Mouse (Mus musculus): ENCODE data around the gene Ttc36. TPM values are rescaled to one million over a fixed set of nuclear protein-coding genes. Genes with fewer than 3 reads are reported as not detected.

Ttc36 gene
- polyA plus RNA-seq, 1 experiment: 0.32 TPM

GRCm38 (mm10) chr9:44805536-44805935, 2.7 kb upstream of the Ttc36 start:
- Histone ChIP-seq H3K27ac (ENCODE audit: control insufficient read depth, insufficient read depth, low read depth, low read length) (no peak overlapping the region), H3K36me3 (ENCODE audit: control insufficient read depth, insufficient read depth, low read length) (no peaks in the 10 kb centered on the region), H3K27me3 (ENCODE audit: control insufficient read depth, insufficient read depth, low read length) (no peaks in the 10 kb centered on the region), H3K4me3 (ENCODE audit: control insufficient read depth, low read depth, low read length) (no peak overlapping the region), H3K4me1 (ENCODE audit: control insufficient read depth, insufficient read depth, low read length) (peaks cover 3% of the 10 kb centered on the region)
- no peak for TF ChIP-seq CTCF (IDR thresholded peaks at IDR 0.05; ENCODE audit: control insufficient read depth, insufficient read depth, insufficient replicate concordance, low read depth, low read length)
- no peak for TF ChIP-seq POLR2A (IDR thresholded peaks at IDR 0.05; ENCODE audit: control insufficient read depth, low read depth, low read length)

- Histone ChIP-seq H3K4me3 (ENCODE audit: control insufficient read depth, low read depth, low read length) (no peak overlapping the region), H3K27ac (ENCODE audit: control insufficient read depth, insufficient read depth, low read depth, low read length) (no peak overlapping the region), H3K27me3 (ENCODE audit: control insufficient read depth, insufficient read depth, low read length) (no peaks in the 10 kb centered on the region), H3K36me3 (ENCODE audit: control insufficient read depth, insufficient read depth, low read length) (no peaks in the 10 kb centered on the region), H3K4me1 (ENCODE audit: control insufficient read depth, insufficient read depth, low read length) (peaks cover 7% of the 10 kb centered on the region)
- no peak for TF ChIP-seq CTCF (IDR thresholded peaks at IDR 0.05; ENCODE audit: control insufficient read depth, insufficient read depth, insufficient replicate concordance, low read depth, low read length)
- TF ChIP-seq POLR2A (IDR thresholded peaks at IDR 0.05; ENCODE audit: control insufficient read depth, low read depth, low read length): no peak
Observed at GRCm38 (mm10) chr9:44804678-44805077, 1.8 kb upstream of the Ttc36 start.

GRCm38 (mm10) chr9:44801669-44802068, 1.2 kb downstream of the Ttc36 start:
- no peaks in the 10 kb centered on the region for H3K27me3 ChIP-seq (ENCODE audit: control insufficient read depth, insufficient read depth, low read length)
- H3K4me3 ChIP-seq (ENCODE audit: control insufficient read depth, low read depth, low read length): no peak overlapping the region
- H3K27ac ChIP-seq (ENCODE audit: control insufficient read depth, insufficient read depth, low read depth, low read length): no peak overlapping the region

GRCm38 (mm10) chr9:44799958-44800324, 2.9 kb downstream of the Ttc36 start:
- Histone ChIP-seq H3K27ac (ENCODE audit: control insufficient read depth, insufficient read depth, low read depth, low read length) (peak overlapping the region; percentile 60; the same call in 1 of the 2 replicates), H3K27me3 (ENCODE audit: control insufficient read depth, insufficient read depth, low read length) (no peaks in the 10 kb centered on the region), H3K36me3 (ENCODE audit: control insufficient read depth, insufficient read depth, low read length) (no peaks in the 10 kb centered on the region), H3K4me3 (ENCODE audit: control insufficient read depth, low read depth, low read length) (peak overlapping the region; percentile 92), H3K4me1 (ENCODE audit: control insufficient read depth, insufficient read depth, low read length) (peaks cover 16% of the 10 kb centered on the region)
- TF ChIP-seq CTCF (IDR thresholded peaks at IDR 0.05; ENCODE audit: control insufficient read depth, insufficient read depth, insufficient replicate concordance, low read depth, low read length) (no peak), POLR2A (IDR thresholded peaks at IDR 0.05; ENCODE audit: control insufficient read depth, low read depth, low read length) (no peak)

More at GRCm38 (mm10) chr9:44801669-44802068, 1.2 kb downstream of the Ttc36 start:
- Histone ChIP-seq H3K4me1 (ENCODE audit: control insufficient read depth, insufficient read depth, low read length) (peaks cover 16% of the 10 kb centered on the region), H3K36me3 (ENCODE audit: control insufficient read depth, insufficient read depth, low read length) (no peaks in the 10 kb centered on the region)
- TF ChIP-seq CTCF (IDR thresholded peaks at IDR 0.05; ENCODE audit: control insufficient read depth, insufficient read depth, insufficient replicate concordance, low read depth, low read length) (no peak), POLR2A (IDR thresholded peaks at IDR 0.05; ENCODE audit: control insufficient read depth, low read depth, low read length) (no peak)

GRCm38 (mm10) chr9:44799102-44799957, 3.5 kb downstream of the Ttc36 start, which contains the start of gene Tmem25:
TSS of gene Tmem25 (minus strand) at chr9:44799307.
- Histone ChIP-seq H3K27ac (ENCODE audit: control insufficient read depth, insufficient read depth, low read depth, low read length) (peak within 1 kb of the TSS; percentile 60), H3K4me1 (ENCODE audit: control insufficient read depth, insufficient read depth, low read length) (peaks cover 16% of the 10 kb centered on the region), H3K27me3 (ENCODE audit: control insufficient read depth, insufficient read depth, low read length) (no peaks in the 10 kb centered on the region), H3K4me3 (ENCODE audit: control insufficient read depth, low read depth, low read length) (peak within 1 kb of the TSS; percentile 92), H3K36me3 (ENCODE audit: control insufficient read depth, insufficient read depth, low read length) (no peaks in the 10 kb centered on the region)
- TF ChIP-seq CTCF (IDR thresholded peaks at IDR 0.05; ENCODE audit: control insufficient read depth, insufficient read depth, insufficient replicate concordance, low read depth, low read length): no peak
- TF ChIP-seq POLR2A (IDR thresholded peaks at IDR 0.05; ENCODE audit: control insufficient read depth, low read depth, low read length): peak; percentile 64

GRCm38 (mm10) chr9:44798298-44798697, 4.6 kb downstream of the Ttc36 start:
- peak overlapping the region; percentile 92 for H3K4me3 ChIP-seq (ENCODE audit: control insufficient read depth, low read depth, low read length)
- H3K27me3 ChIP-seq (ENCODE audit: control insufficient read depth, insufficient read depth, low read length): no peaks in the 10 kb centered on the region
- H3K4me1 ChIP-seq (ENCODE audit: control insufficient read depth, insufficient read depth, low read length): peaks cover 16% of the 10 kb centered on the region

GRCm38 (mm10) chr9:44792842-44793241, 10.0 kb downstream of the Ttc36 start:
- H3K4me3 ChIP-seq (ENCODE audit: control insufficient read depth, low read depth, low read length): no peak overlapping the region

More at GRCm38 (mm10) chr9:44798298-44798697, 4.6 kb downstream of the Ttc36 start:
- no peaks in the 10 kb centered on the region for H3K36me3 ChIP-seq (ENCODE audit: control insufficient read depth, insufficient read depth, low read length)
- no peak overlapping the region for H3K27ac ChIP-seq (ENCODE audit: control insufficient read depth, insufficient read depth, low read depth, low read length)
- TF ChIP-seq CTCF (IDR thresholded peaks at IDR 0.05; ENCODE audit: control insufficient read depth, insufficient read depth, insufficient replicate concordance, low read depth, low read length) (no peak), POLR2A (IDR thresholded peaks at IDR 0.05; ENCODE audit: control insufficient read depth, low read depth, low read length) (no peak)

More at GRCm38 (mm10) chr9:44792842-44793241, 10.0 kb downstream of the Ttc36 start:
- Histone ChIP-seq H3K4me1 (ENCODE audit: control insufficient read depth, insufficient read depth, low read length) (no peaks in the 10 kb centered on the region), H3K36me3 (ENCODE audit: control insufficient read depth, insufficient read depth, low read length) (no peaks in the 10 kb centered on the region; the same call in 1 of the 2 replicates), H3K27ac (ENCODE audit: control insufficient read depth, insufficient read depth, low read depth, low read length) (no peak overlapping the region), H3K27me3 (ENCODE audit: control insufficient read depth, insufficient read depth, low read length) (no peaks in the 10 kb centered on the region)
- TF ChIP-seq CTCF (IDR thresholded peaks at IDR 0.05; ENCODE audit: control insufficient read depth, insufficient read depth, insufficient replicate concordance, low read depth, low read length): no peak
- no peak for TF ChIP-seq POLR2A (IDR thresholded peaks at IDR 0.05; ENCODE audit: control insufficient read depth, low read depth, low read length)
